Mouse (Mus musculus): Measurements from ENCODE around the gene Hnrnpc. TPM values are rescaled to one million over a fixed set of nuclear protein-coding genes. Genes with fewer than 3 reads are reported as not detected.

Hnrnpc gene
- polyA plus RNA-seq, 1 experiment from 2014 or later = 414 TPM

- Histone ChIP-seq H3K4me3 (ENCODE audit: low read length) (no peak overlapping the region), H3K4me2 (ENCODE audit: low read length) (no peak overlapping the region), H3K27ac (ENCODE audit: low read depth, low read length) (no peak overlapping the region), H3K36me3 (ENCODE audit: control insufficient read depth, insufficient read depth, low read length) (no peaks in the 10 kb centered on the region), H3K9ac (ENCODE audit: low read depth, low read length) (no peak overlapping the region), H3K9me3 (ENCODE audit: control insufficient read depth, low read length) (no peaks in the 10 kb centered on the region), H3K27me3 (replicated peaks; ENCODE audit: control insufficient read depth, insufficient read depth, low read length) (no peaks in the 10 kb centered on the region), H3K4me1 (ENCODE audit: control insufficient read depth, insufficient read depth, low read depth, low read length) (no peaks in the 10 kb centered on the region)
- no peak for ATAC-seq
- WGBS = 81% methylated on average over 5 of the region's 5 CpGs
These were observed 29.8 kb upstream of the Hnrnpc start for GRCm38 (mm10) chr14:52133584-52133983.

- Histone ChIP-seq H3K27me3 (replicated peaks; ENCODE audit: control insufficient read depth, insufficient read depth, low read length) (no peaks in the 10 kb centered on the region), H3K4me1 (ENCODE audit: control insufficient read depth, insufficient read depth, low read depth, low read length) (peaks cover 6% of the 10 kb centered on the region), H3K27ac (ENCODE audit: low read depth, low read length) (no peak overlapping the region), H3K9ac (ENCODE audit: low read depth, low read length) (no peak overlapping the region), H3K36me3 (ENCODE audit: control insufficient read depth, insufficient read depth, low read length) (no peaks in the 10 kb centered on the region), H3K4me2 (ENCODE audit: low read length) (no peak overlapping the region), H3K4me3 (ENCODE audit: low read length) (no peak overlapping the region), H3K9me3 (ENCODE audit: control insufficient read depth, low read length) (no peaks in the 10 kb centered on the region)
- whole genome bisulfite sequencing = 93% methylated on average over 3 of the region's 3 CpGs
- ATAC-seq = no peak
These were observed 20.8 kb upstream of the Hnrnpc start for GRCm38 (mm10) chr14:52124636-52125035.

- H3K4me3 ChIP-seq (ENCODE audit: low read length) = no peak overlapping the region
- ATAC-seq = no peak; the same call in 1 of the 2 replicates
- no peak overlapping the region for H3K4me2 ChIP-seq (ENCODE audit: low read length)
- H3K9me3 ChIP-seq (ENCODE audit: control insufficient read depth, low read length) = no peaks in the 10 kb centered on the region
- no peak overlapping the region for H3K9ac ChIP-seq (ENCODE audit: low read depth, low read length)
- 25% methylated on average over 4 of the region's 4 CpGs for WGBS
- no peaks in the 10 kb centered on the region for H3K36me3 ChIP-seq (ENCODE audit: control insufficient read depth, insufficient read depth, low read length)
- no peaks in the 10 kb centered on the region for H3K27me3 ChIP-seq (replicated peaks; ENCODE audit: control insufficient read depth, insufficient read depth, low read length)
- H3K4me1 ChIP-seq (ENCODE audit: control insufficient read depth, insufficient read depth, low read depth, low read length) = peaks cover 6% of the 10 kb centered on the region
- no peak overlapping the region for H3K27ac ChIP-seq (ENCODE audit: low read depth, low read length)
These were observed 20.1 kb upstream of the Hnrnpc start for GRCm38 (mm10) chr14:52123918-52124317.

GRCm38 (mm10) chr14:52120169-52120568, 16.3 kb upstream of the Hnrnpc start:
- Histone ChIP-seq H3K27ac (ENCODE audit: low read depth, low read length) (peak overlapping the region; percentile 85; the same call in 1 of the 2 replicates), H3K4me1 (ENCODE audit: control insufficient read depth, insufficient read depth, low read depth, low read length) (peaks cover 9% of the 10 kb centered on the region), H3K9me3 (ENCODE audit: control insufficient read depth, low read length) (no peaks in the 10 kb centered on the region), H3K36me3 (ENCODE audit: control insufficient read depth, insufficient read depth, low read length) (no peaks in the 10 kb centered on the region), H3K27me3 (replicated peaks; ENCODE audit: control insufficient read depth, insufficient read depth, low read length) (no peaks in the 10 kb centered on the region), H3K9ac (ENCODE audit: low read depth, low read length) (peak overlapping the region; percentile 27; the same call in 1 of the 2 replicates), H3K4me3 (ENCODE audit: low read length) (peak overlapping the region; percentile 58), H3K4me2 (ENCODE audit: low read length) (peak overlapping the region; percentile 95)
- ATAC-seq = no peak
- WGBS = 63% methylated on average over 7 of the region's 7 CpGs

GRCm38 (mm10) chr14:52118823-52119608, 15.2 kb upstream of the Hnrnpc start:
- Histone ChIP-seq H3K4me2 (ENCODE audit: low read length) (peak overlapping the region; percentile 95), H3K9ac (ENCODE audit: low read depth, low read length) (peak overlapping the region; percentile 79), H3K27ac (ENCODE audit: low read depth, low read length) (peak overlapping the region; percentile 85), H3K36me3 (ENCODE audit: control insufficient read depth, insufficient read depth, low read length) (no peaks in the 10 kb centered on the region), H3K4me1 (ENCODE audit: control insufficient read depth, insufficient read depth, low read depth, low read length) (peaks cover 9% of the 10 kb centered on the region), H3K4me3 (ENCODE audit: low read length) (peak overlapping the region; percentile 58), H3K27me3 (replicated peaks; ENCODE audit: control insufficient read depth, insufficient read depth, low read length) (no peaks in the 10 kb centered on the region), H3K9me3 (ENCODE audit: control insufficient read depth, low read length) (no peaks in the 10 kb centered on the region)
- peak; percentile 89 for ATAC-seq
- under 1% methylated on average over 38 of the region's 38 CpGs for WGBS

- H3K27ac ChIP-seq (ENCODE audit: low read depth, low read length) = peak overlapping the region; percentile 25; the same call in 1 of the 2 replicates
- WGBS = 18% methylated on average over 8 of the region's 8 CpGs
- H3K4me2 ChIP-seq (ENCODE audit: low read length) = peak overlapping the region; percentile 95
- ATAC-seq = peak; percentile 46; the same call in 1 of the 2 replicates
- peak overlapping the region; percentile 58 for H3K4me3 ChIP-seq (ENCODE audit: low read length)
- H3K9me3 ChIP-seq (ENCODE audit: control insufficient read depth, low read length) = no peaks in the 10 kb centered on the region
- H3K4me1 ChIP-seq (ENCODE audit: control insufficient read depth, insufficient read depth, low read depth, low read length) = peaks cover 9% of the 10 kb centered on the region
- H3K36me3 ChIP-seq (ENCODE audit: control insufficient read depth, insufficient read depth, low read length) = no peaks in the 10 kb centered on the region
- no peaks in the 10 kb centered on the region for H3K27me3 ChIP-seq (replicated peaks; ENCODE audit: control insufficient read depth, insufficient read depth, low read length)
- no peak overlapping the region; the same call in 1 of the 2 replicates for H3K9ac ChIP-seq (ENCODE audit: low read depth, low read length)
These were observed 14.6 kb upstream of the Hnrnpc start for GRCm38 (mm10) chr14:52118456-52118822.

- 93% methylated on average over 5 of the region's 5 CpGs for WGBS
- no peak overlapping the region for H3K27ac ChIP-seq (ENCODE audit: low read depth, low read length)
- H3K4me3 ChIP-seq (ENCODE audit: low read length) = no peak overlapping the region
These were observed 13.4 kb upstream of the Hnrnpc start for GRCm38 (mm10) chr14:52117241-52117640.

GRCm38 (mm10) chr14:52114101-52114500, 10.3 kb upstream of the Hnrnpc start:
- Histone ChIP-seq H3K9ac (ENCODE audit: low read depth, low read length) (no peak overlapping the region), H3K27me3 (replicated peaks; ENCODE audit: control insufficient read depth, insufficient read depth, low read length) (no peaks in the 10 kb centered on the region), H3K4me3 (ENCODE audit: low read length) (no peak overlapping the region), H3K4me2 (ENCODE audit: low read length) (no peak overlapping the region), H3K36me3 (ENCODE audit: control insufficient read depth, insufficient read depth, low read length) (no peaks in the 10 kb centered on the region), H3K27ac (ENCODE audit: low read depth, low read length) (no peak overlapping the region), H3K4me1 (ENCODE audit: control insufficient read depth, insufficient read depth, low read depth, low read length) (peaks cover 2% of the 10 kb centered on the region), H3K9me3 (ENCODE audit: control insufficient read depth, low read length) (no peaks in the 10 kb centered on the region)
- 71% methylated on average over 1 of the region's 1 CpGs for WGBS
- ATAC-seq = no peak

More at GRCm38 (mm10) chr14:52117241-52117640, 13.4 kb upstream of the Hnrnpc start:
- H3K27me3 ChIP-seq (replicated peaks; ENCODE audit: control insufficient read depth, insufficient read depth, low read length) = no peaks in the 10 kb centered on the region
- no peaks in the 10 kb centered on the region for H3K9me3 ChIP-seq (ENCODE audit: control insufficient read depth, low read length)
- H3K4me1 ChIP-seq (ENCODE audit: control insufficient read depth, insufficient read depth, low read depth, low read length) = peaks cover 9% of the 10 kb centered on the region
- H3K9ac ChIP-seq (ENCODE audit: low read depth, low read length) = no peak overlapping the region
- no peak overlapping the region for H3K4me2 ChIP-seq (ENCODE audit: low read length)
- H3K36me3 ChIP-seq (ENCODE audit: control insufficient read depth, insufficient read depth, low read length) = no peaks in the 10 kb centered on the region
- no peak for ATAC-seq

- Histone ChIP-seq H3K9ac (ENCODE audit: low read depth, low read length) (no peak within 1 kb of the TSS), H3K4me1 (ENCODE audit: control insufficient read depth, insufficient read depth, low read depth, low read length) (no peaks in the 10 kb centered on the region), H3K9me3 (ENCODE audit: control insufficient read depth, low read length) (no peaks in the 10 kb centered on the region), H3K36me3 (ENCODE audit: control insufficient read depth, insufficient read depth, low read length) (no peaks in the 10 kb centered on the region), H3K4me3 (ENCODE audit: low read length) (no peak within 1 kb of the TSS), H3K27me3 (replicated peaks; ENCODE audit: control insufficient read depth, insufficient read depth, low read length) (no peaks in the 10 kb centered on the region), H3K4me2 (ENCODE audit: low read length) (no peak within 1 kb of the TSS), H3K27ac (ENCODE audit: low read depth, low read length) (no peak within 1 kb of the TSS)
- no peak for ATAC-seq
- 91% methylated on average over 4 of the region's 4 CpGs for WGBS
These were observed 6.5 kb upstream of the Hnrnpc start, which contains the start of gene Rpgrip1 for GRCm38 (mm10) chr14:52110346-52110745. TSS of gene Rpgrip1 (plus strand) at chr14:52110704.
